Mouse (Mus musculus) adrenal gland, adult (tissue): Measurements from ENCODE around the gene Trmt2b.
A peak's percentile ranks its signal among the peaks of the same experiment; 100 is the strongest.
"Not testable (repeated sequence)": the region's sequence is repeated elsewhere in the genome, so short reads cannot be mapped to it uniquely, and the experiment has no call there.

ENCODE experiments used
- DNase-seq, 2 experiments: peaks; one replicate each; pipeline ENCODE4 v3.0.0; 2022 to 2023; ENCODE audit warnings: low spot score in 1 of 2; ENCODE audit not compliant: inconsistent age in 2 of 2

Trmt2b gene

DNA sequence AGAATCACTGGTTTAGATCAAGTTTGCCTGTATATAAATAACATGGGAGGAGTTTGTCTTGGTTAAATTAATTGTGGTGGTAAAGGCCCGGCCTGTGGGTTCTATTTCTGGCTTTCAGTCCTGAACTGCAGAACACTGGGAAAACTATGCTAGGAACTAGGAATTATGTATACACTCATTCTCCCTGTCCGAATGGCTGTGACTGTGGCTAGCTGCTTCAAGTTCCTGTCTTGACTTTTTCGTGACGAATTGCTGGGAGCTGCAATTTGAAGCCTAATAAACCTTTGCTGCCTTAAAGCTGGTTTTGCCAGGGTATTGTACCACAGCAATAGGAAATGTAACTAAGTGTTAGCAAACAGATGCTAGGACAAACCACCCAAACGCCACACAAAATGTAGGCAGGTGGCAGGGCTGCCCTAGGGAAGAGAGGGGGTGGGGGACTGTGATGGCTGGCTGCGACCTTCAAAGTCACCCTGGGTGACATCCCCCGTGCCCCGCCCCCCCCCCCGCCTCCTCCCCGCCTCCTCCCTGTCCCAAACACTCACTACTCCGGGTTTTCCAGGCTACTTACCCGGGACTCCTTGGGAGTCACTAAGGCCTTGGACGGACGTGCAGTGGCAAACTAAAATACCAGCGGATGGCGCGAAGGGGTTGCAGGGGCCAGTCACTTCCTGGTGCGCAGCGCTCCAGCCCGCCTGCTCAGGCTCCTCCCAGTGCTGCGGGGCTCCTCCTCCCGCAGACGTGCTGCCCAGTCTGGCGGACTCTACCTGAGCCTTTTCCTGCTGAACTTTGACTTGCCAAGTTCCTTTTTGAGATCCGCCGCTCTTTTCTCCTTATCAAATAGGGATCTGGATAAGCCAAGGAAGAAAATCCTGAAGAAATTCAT, at the start of gene Trmt2b:
TSS of gene Trmt2b (minus strand) at position 710 of the 886 bp plus-strand sequence.
- peak; percentile 86 to 91 for DNase-seq

GRCm38 (mm10) chrX:134319153-134319932, 42.6 kb upstream of the Trmt2b start:
- peak in 1 of 2 experiments; percentile 75 for DNase-seq

- DNase-seq: not testable (repeated sequence)
Measured at GRCm38 (mm10) chrX:134311193-134311592, 34.4 kb upstream of the Trmt2b start.

DNA sequence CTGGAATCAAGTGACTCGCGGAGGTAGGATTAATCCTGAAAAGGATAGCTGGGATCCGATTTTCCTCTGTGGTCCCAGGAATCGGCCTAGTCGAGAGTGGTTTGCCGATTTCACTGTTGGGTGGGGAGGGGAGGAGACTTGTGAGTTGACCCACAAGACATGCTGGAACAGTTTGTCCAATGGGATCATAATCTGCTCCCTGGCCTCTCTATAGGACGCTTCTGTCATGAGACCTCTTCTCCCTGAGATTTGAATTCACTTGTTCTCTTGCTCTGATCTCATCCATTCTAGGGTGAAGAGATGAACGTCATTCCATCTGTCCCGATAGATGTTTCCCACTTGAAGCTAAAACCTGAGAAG, 31.5 kb upstream of the Trmt2b start:
- DNase-seq: no peak

DNA sequence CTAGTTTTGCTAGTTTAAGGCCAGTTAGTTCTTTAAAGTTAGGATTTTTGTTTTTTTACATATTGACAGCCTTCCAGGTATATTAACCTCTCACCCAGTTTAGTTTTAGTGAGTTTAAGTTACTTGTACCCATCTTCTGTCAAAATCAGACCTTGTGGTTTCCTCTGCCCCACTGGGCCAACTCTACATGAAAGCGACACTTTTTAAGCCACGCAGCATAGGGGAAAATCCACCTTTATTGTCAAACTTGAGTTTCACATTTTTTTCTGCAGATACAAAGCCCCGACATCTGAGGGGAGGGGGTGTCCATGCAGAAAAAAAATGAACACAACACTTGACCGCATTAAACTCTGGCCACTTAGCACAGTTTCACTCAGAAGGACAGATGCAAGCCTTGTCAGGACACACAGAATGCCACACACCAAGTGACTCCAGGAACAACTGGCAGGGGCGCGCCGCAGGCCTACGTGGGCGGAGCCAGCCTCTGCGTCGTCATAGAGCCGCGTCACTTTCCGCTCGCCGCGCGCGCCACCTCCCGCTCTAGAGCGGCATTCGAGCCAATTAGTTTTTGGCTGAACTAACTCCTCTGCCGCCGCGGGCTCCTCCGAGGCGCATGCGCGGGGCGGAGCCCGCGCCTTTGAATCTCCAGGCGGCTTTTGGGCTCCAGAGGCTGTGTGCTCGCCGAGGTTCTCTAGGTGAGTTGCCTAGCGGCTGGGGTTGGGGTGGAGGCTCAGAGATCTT, 30.9 kb upstream of the Trmt2b start, which contains the start of gene Cenpi:
TSS of gene Cenpi (plus strand) at position 551 of the 741 bp plus-strand sequence.
- DNase-seq: peak; percentile 90 to 94

GRCm38 (mm10) chrX:134303287-134303686, 26.5 kb upstream of the Trmt2b start:
- DNase-seq: no peak

GRCm38 (mm10) chrX:134300219-134300618, 23.4 kb upstream of the Trmt2b start:
- DNase-seq: no peak

GRCm38 (mm10) chrX:134297195-134297594, 20.4 kb upstream of the Trmt2b start:
- peak in 1 of 2 experiments; percentile 62 for DNase-seq

DNA sequence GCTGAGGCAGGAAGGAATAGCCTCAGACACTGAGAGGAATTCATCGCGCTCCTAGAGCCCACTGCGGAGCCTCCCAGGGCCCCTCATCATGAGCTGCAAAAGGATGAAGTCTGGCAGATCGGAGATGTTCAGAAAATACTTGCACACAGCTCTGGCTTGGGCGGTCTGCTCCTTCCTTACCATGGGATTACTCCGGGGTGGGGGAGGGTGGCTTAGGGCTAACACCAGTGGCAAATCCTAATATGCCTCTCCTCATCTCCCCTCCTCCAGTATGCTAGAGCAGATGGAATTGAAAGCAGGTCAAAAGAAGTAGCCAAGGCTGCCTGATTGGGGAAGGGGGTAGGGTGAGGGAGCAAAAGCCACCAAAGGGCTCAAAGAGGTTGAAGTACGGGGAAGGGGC, 20.0 kb upstream of the Trmt2b start:
- DNase-seq: no peak

GRCm38 (mm10) chrX:134296301-134296700, 19.5 kb upstream of the Trmt2b start:
- DNase-seq: peak; percentile 51 to 79

DNA sequence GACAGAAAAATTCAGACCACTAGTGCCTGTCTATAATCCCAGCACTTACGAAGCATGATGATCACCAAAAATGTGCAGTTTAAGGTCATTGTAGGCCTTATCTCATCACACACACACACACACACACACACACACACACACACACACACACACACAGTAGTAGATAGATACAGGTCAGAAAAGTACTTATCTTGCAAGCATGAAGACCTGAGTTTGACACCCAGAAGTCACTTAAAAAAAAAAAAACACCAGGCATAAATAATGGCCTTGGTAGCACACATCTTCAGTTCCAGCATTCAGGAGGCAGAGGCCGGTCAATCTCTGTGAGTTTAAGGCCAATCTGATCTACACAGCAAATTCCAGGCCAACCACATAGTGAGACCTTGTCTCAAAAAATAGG, 10.5 kb upstream of the Trmt2b start:
- DNase-seq: no peak

DNA sequence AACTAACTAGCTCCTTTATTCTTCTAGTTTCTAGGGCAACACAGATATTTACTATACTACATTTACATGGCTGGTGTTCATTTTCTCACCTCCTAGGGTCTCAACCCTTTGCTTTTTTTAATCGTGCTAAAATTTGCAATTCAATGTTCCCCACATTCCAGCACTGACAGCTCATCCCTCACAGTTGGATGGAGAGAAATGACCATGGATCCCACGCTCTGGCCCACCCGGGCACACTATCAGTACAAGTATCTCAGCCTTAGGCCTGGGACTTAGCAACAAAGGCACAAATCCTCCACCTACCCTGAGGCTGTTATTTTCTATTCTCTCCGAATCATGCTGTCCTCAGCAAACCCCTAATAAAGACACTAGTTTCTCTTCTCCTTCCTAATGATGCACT, 9.0 kb upstream of the Trmt2b start:
- DNase-seq: no peak

GRCm38 (mm10) chrX:134285102-134285501, 8.3 kb upstream of the Trmt2b start:
- DNase-seq: no peak

GRCm38 (mm10) chrX:134280531-134280930, 3.7 kb upstream of the Trmt2b start:
- DNase-seq: no peak

GRCm38 (mm10) chrX:134275715-134276114, 1.1 kb downstream of the Trmt2b start:
- peak; percentile 60 to 81 for DNase-seq

GRCm38 (mm10) chrX:134262129-134262528, 14.7 kb downstream of the Trmt2b start:
- peak; percentile 40 to 72 for DNase-seq

- peak; percentile 77 to 82 for DNase-seq
Measured at GRCm38 (mm10) chrX:134261191-134261590, 15.6 kb downstream of the Trmt2b start.

GRCm38 (mm10) chrX:134248202-134248601, 28.6 kb downstream of the Trmt2b start:
- peak; percentile 77 to 81 for DNase-seq

GRCm38 (mm10) chrX:134245946-134246345, 30.8 kb downstream of the Trmt2b start:
- DNase-seq: peak; percentile 55 to 73

DNA sequence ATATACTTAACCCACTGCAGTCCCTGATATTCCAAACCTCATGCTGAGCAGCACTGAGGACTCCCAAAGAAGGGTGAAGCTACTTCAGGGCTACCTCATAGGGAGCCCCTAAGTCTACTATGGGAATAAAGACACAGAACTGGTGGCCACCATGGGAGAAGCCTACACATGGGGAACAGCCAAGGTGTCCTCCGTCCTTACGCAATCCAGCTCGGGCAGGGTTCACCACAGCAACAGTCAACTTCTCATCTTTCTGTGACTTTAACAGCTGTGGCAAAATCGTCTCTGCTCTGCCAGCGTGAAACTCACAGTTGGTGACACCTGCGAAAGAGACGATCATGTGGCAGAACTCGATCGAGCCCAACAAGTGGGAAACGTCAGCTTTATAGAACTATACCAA, 38.5 kb downstream of the Trmt2b start:
- DNase-seq: no peak

GRCm38 (mm10) chrX:134233048-134233447, 43.7 kb downstream of the Trmt2b start:
- DNase-seq: no peak
